Mouse (Mus musculus) granulocyte monocyte progenitor cell, adult 5-6 weeks (primary cell): ENCODE data around the gene Limch1. TPM values are rescaled to one million over a fixed set of nuclear protein-coding genes. Genes with fewer than 3 reads are reported as not detected.
A peak's percentile ranks its signal among the peaks of the same experiment; 100 is the strongest.

Experiments
- ATAC-seq: replicated peaks from 2 replicates; pipeline ENCODE4 v1.8.0; 2016; ENCODE audit warnings: mild to moderate bottlenecking, moderate TSS enrichment, inconsistent platforms; ENCODE audit not compliant: poor library complexity, severe bottlenecking
- total RNA-seq, 2 experiments: library from RNA; stranded (forward) in 1 of 2; stranded (reverse) in 1 of 2; fragments of 200-712, 200-1000 nt in 1 of 2; fragments of >200 nt in 1 of 2; fragmentation: Nextera tagmentation in 1 of 2; gene quantifications; 2 replicates each; pipeline ENCODE4 v1.2.3; 2014 to 2017

Limch1 gene
- total RNA-seq, 2 experiments from 2014 or later = not detected

- ATAC-seq = no peak
These were observed 120.4 kb downstream of the Limch1 start for GRCm38 (mm10) chr5:66866019-66866418.

- ATAC-seq = no peak
These were observed 123.9 kb downstream of the Limch1 start for GRCm38 (mm10) chr5:66869545-66869944.

- peak; percentile 61 for ATAC-seq
These were observed 126.0 kb downstream of the Limch1 start for GRCm38 (mm10) chr5:66871521-66872050.

GRCm38 (mm10) chr5:66872053-66872452 is 126.4 kb downstream of the Limch1 start:
- no peak for ATAC-seq

- no peak for ATAC-seq
These were observed 127.1 kb downstream of the Limch1 start for GRCm38 (mm10) chr5:66872681-66873080.

GRCm38 (mm10) chr5:66876018-66876805 is 130.6 kb downstream of the Limch1 start:
- no peak for ATAC-seq

- no peak for ATAC-seq
These were observed 131.4 kb downstream of the Limch1 start for GRCm38 (mm10) chr5:66877066-66877465.

- ATAC-seq = no peak
These were observed 136.3 kb downstream of the Limch1 start for GRCm38 (mm10) chr5:66881901-66882341.

- ATAC-seq = no peak
These were observed 137.1 kb downstream of the Limch1 start for GRCm38 (mm10) chr5:66882718-66883117.

- no peak for ATAC-seq
These were observed 138.9 kb downstream of the Limch1 start for GRCm38 (mm10) chr5:66884505-66884904.

GRCm38 (mm10) chr5:66886410-66887120 is 140.9 kb downstream of the Limch1 start:
- ATAC-seq = no peak

GRCm38 (mm10) chr5:66888061-66888460 is 142.4 kb downstream of the Limch1 start:
- ATAC-seq = no peak

- no peak for ATAC-seq
These were observed 143.7 kb downstream of the Limch1 start for GRCm38 (mm10) chr5:66889337-66889736.

- no peak for ATAC-seq
These were observed 150.0 kb downstream of the Limch1 start for GRCm38 (mm10) chr5:66895440-66896120.

GRCm38 (mm10) chr5:66897584-66897983 is 152.0 kb downstream of the Limch1 start:
- ATAC-seq = no peak

GRCm38 (mm10) chr5:66898252-66898651 is 152.6 kb downstream of the Limch1 start:
- no peak for ATAC-seq

- ATAC-seq = no peak
These were observed 153.3 kb downstream of the Limch1 start for GRCm38 (mm10) chr5:66898811-66899430.

GRCm38 (mm10) chr5:66901116-66901515 is 155.5 kb downstream of the Limch1 start:
- ATAC-seq = no peak

GRCm38 (mm10) chr5:66904835-66905234 is 159.2 kb downstream of the Limch1 start:
- no peak for ATAC-seq

- ATAC-seq = no peak
These were observed 163.3 kb downstream of the Limch1 start for GRCm38 (mm10) chr5:66908883-66909282.
